Mouse (Mus musculus): ENCODE measurements at regions not wholly inside any gene's neighbourhood (a gene's known extent, or its start where the extent isn't known, plus 50 kb on each side); places are given as distances from the start of the nearest gene placed in this dataset.

DNA sequence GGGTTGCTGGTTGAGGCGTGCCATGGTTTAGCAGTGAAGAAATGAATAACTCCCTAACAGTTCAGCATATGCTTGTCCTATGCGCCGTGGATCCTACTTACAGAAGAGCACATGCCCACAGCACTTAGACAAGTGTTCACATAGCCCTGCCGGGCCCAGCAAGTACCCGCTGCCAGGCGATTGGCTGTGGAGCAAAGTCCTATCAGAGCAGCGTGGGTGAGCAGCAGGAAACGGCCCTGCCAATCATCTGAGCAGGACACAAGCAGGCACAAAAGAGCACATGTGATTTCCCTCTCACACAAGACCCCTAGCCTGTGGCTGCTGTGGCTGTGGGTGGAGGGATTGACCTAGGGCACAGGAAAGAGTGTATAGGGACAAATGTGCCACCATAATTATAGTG, 243.7 kb upstream of the Dio3 start:
- TF ChIP-seq CTCF (IDR thresholded peaks at IDR 0.05; ENCODE audit: insufficient read depth, low read length), result no peak
- TF ChIP-seq POLR2A (IDR thresholded peaks at IDR 0.05; ENCODE audit: borderline replicate concordance, extremely low read depth, low read depth, low read length), result no peak

Data from lung, adult 2 months (tissue).